Comparison of ENCODE assay signal across 27 mouse cellular contexts in genomic region chr5:148805030-148805429, GRCm38 (mm10).
"Had no signal": no experiment of that assay in that cellular context is flagged by ENCODE, and none has a peak within 500 bp of the region (broad histone marks: within the 10 kb centered on the region; RNA-seq: fewer than 3 reads in every experiment).

No protein-coding gene starts in this region.

- DNase-seq: gastrocnemius, adult 2 months; gastrocnemius, postnatal 10 days; gastrocnemius, postnatal 25 days; heart, adult 11 months; heart, adult 2 months; heart, postnatal 14 days; heart, postnatal 36 days; kidney, adult 11 months; kidney, adult 2 months; kidney, adult 9 months; kidney, postnatal 25 days; kidney, postnatal 4 days; layer of hippocampus, postnatal 36 days; left cerebral cortex, postnatal 4 days; liver; liver, embryonic 13.5 days had no signal

- H3K27ac ChIP-seq: gastrocnemius, adult 2 months; heart, adult 2 months; heart, embryonic 13.5 days; heart, embryonic 15.5 days; hindbrain, embryonic 14.5 days; intestine, embryonic 15.5 days; kidney, embryonic 15.5 days; kidney, postnatal 0 days; layer of hippocampus, adult 2 months; limb, embryonic 12.5 days; liver, embryonic 13.5 days; liver, embryonic 15.5 days had no signal

- H3K9ac ChIP-seq: heart, embryonic 13.5 days; heart, embryonic 15.5 days; hindbrain, embryonic 14.5 days; intestine, embryonic 15.5 days; kidney, embryonic 15.5 days; limb, embryonic 12.5 days; liver, embryonic 13.5 days; liver, embryonic 15.5 days had no signal

- H3K9me3 ChIP-seq: heart, embryonic 15.5 days; intestine, embryonic 15.5 days; liver, embryonic 15.5 days had no signal

- ATAC-seq: hindbrain, embryonic 16.5 days; inflammation-experienced regulatory T-cells, adult 6 months; intestine, embryonic 15.5 days had no signal

- H3K36me3 ChIP-seq: heart, embryonic 13.5 days; heart, embryonic 15.5 days; intestine, embryonic 15.5 days; kidney, embryonic 15.5 days; limb, embryonic 12.5 days; liver, embryonic 13.5 days; liver, embryonic 15.5 days had no signal

- H3K4me3 ChIP-seq: gastrocnemius, adult 2 months; heart, adult 2 months; heart, embryonic 13.5 days; heart, embryonic 15.5 days; intestine, embryonic 15.5 days; kidney, embryonic 15.5 days; layer of hippocampus, adult 2 months; limb, embryonic 12.5 days; liver, embryonic 13.5 days; liver, embryonic 15.5 days had no signal

- H3K27me3 ChIP-seq: heart, embryonic 13.5 days; heart, embryonic 15.5 days; intestine, embryonic 15.5 days had no signal
